Mouse (Mus musculus): ENCODE measurements around the gene Casp8. TPM values are rescaled to one million over a fixed set of nuclear protein-coding genes. Genes with fewer than 3 reads are reported as not detected.
"Not testable (repeated sequence)": the region's sequence is repeated elsewhere in the genome, so short reads cannot be mapped to it uniquely, and the experiment has no call there.

Casp8 gene
- 8.1 and 8.8 TPM in 2 replicates for polyA plus RNA-seq (2015; fragmentation: Nextera tagmentation; extraction: Ambion mirVana)

- under 1% methylated on average over 42 of the region's 42 CpGs for WGBS
- H3K4me3 ChIP-seq = peak within 1 kb of the TSS; percentile 46
- 0 out of 2 replicates have a peak, but pooled peaks have one; percentile 67 for ATAC-seq (ENCODE audit: low read depth)
- no peaks in the 10 kb centered on the region for H3K9me3 ChIP-seq
- peak within 1 kb of the TSS; percentile 66 for H3K9ac ChIP-seq
- H3K4me2 ChIP-seq = peak within 1 kb of the TSS; percentile 77
- H3K27me3 ChIP-seq = peaks cover 9% of the 10 kb centered on the region; the same call in 1 of the 2 replicates
- H3K27ac ChIP-seq (replicated peaks) = no peak within 1 kb of the TSS
- no peaks in the 10 kb centered on the region for H3K36me3 ChIP-seq
- H3K4me1 ChIP-seq (replicated peaks) = peaks cover 11% of the 10 kb centered on the region
Observed at GRCm38 (mm10) chr1:58795291-58796058, at the start of gene Casp8. Gene Casp8 (plus strand): TSS chr1:58795374.

GRCm38 (mm10) chr1:58746880-58747279, 48.3 kb upstream of the Casp8 start:
- Histone ChIP-seq H3K9ac (no peak overlapping the region), H3K4me1 (replicated peaks) (no peaks in the 10 kb centered on the region), H3K4me3 (no peak overlapping the region), H3K36me3 (peaks cover 41% of the 10 kb centered on the region), H3K9me3 (no peaks in the 10 kb centered on the region), H3K27ac (replicated peaks) (no peak overlapping the region), H3K4me2 (no peak overlapping the region), H3K27me3 (no peaks in the 10 kb centered on the region)
- no peak; the same call in 1 of the 2 replicates for ATAC-seq (ENCODE audit: low read depth)
- 75% methylated on average over 9 of the region's 9 CpGs for WGBS

DNA sequence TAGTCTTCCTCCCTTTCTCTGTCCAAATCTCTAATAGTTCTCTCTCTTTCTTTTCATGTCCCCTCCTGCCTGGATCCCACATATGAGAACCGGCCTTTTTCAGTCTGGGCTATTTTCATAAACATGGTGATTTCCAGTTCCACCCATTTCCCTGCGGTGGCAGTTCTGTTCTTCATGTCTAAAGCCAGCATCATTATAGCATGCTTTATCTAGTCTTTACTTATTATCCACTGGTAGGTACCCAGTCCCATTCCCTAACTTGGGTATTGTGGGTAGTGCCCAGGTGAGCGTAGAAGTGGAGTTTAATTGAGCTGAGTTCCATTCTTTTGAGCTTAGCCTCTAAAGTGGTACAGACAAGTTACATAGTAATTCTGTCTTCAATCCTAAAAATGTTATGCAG, 35.7 kb upstream of the Casp8 start:
- H3K4me2 ChIP-seq = no peak overlapping the region
- WGBS = 96% methylated on average over 3 of the region's 3 CpGs
- H3K27me3 ChIP-seq = no peaks in the 10 kb centered on the region
- ATAC-seq (ENCODE audit: low read depth) = no peak
- H3K27ac ChIP-seq (replicated peaks) = no peak overlapping the region
- H3K4me3 ChIP-seq = no peak overlapping the region
- no peaks in the 10 kb centered on the region for H3K4me1 ChIP-seq (replicated peaks)
- no peak overlapping the region for H3K9ac ChIP-seq
- no peaks in the 10 kb centered on the region for H3K9me3 ChIP-seq
- H3K36me3 ChIP-seq = 0 out of 2 replicates have a peak, but pooled peaks cover 9% of the 10 kb centered on the region

DNA sequence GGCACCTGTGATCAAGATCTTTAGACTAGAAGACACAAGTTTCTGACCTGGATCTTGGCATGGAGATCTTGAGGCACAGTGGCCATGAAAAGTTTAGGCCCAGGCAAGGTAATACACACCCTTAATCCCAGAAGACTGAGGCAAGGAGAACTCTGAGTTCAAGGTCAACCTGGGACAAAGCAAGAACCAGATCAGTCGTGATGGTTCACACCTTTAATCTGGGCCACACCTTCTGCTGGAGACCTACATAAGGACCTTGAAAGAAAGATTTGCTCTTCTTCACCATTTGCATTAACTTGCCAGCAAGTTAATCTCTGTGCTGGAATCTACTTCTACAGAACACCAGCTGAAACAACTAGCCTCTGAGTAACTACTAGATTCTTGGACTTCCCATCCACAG, 34.6 kb upstream of the Casp8 start:
- H3K4me3 ChIP-seq = no peak overlapping the region
- 0 out of 2 replicates have a peak, but pooled peaks cover 7% of the 10 kb centered on the region for H3K36me3 ChIP-seq
- H3K9ac ChIP-seq = no peak overlapping the region
- H3K27ac ChIP-seq (replicated peaks) = no peak overlapping the region
- no peaks in the 10 kb centered on the region for H3K4me1 ChIP-seq (replicated peaks)
- no peaks in the 10 kb centered on the region for H3K9me3 ChIP-seq
- no peak for ATAC-seq (ENCODE audit: low read depth)
- WGBS = 92% methylated on average over 1 of the region's 1 CpGs
- no peaks in the 10 kb centered on the region for H3K27me3 ChIP-seq
- H3K4me2 ChIP-seq = no peak overlapping the region

DNA sequence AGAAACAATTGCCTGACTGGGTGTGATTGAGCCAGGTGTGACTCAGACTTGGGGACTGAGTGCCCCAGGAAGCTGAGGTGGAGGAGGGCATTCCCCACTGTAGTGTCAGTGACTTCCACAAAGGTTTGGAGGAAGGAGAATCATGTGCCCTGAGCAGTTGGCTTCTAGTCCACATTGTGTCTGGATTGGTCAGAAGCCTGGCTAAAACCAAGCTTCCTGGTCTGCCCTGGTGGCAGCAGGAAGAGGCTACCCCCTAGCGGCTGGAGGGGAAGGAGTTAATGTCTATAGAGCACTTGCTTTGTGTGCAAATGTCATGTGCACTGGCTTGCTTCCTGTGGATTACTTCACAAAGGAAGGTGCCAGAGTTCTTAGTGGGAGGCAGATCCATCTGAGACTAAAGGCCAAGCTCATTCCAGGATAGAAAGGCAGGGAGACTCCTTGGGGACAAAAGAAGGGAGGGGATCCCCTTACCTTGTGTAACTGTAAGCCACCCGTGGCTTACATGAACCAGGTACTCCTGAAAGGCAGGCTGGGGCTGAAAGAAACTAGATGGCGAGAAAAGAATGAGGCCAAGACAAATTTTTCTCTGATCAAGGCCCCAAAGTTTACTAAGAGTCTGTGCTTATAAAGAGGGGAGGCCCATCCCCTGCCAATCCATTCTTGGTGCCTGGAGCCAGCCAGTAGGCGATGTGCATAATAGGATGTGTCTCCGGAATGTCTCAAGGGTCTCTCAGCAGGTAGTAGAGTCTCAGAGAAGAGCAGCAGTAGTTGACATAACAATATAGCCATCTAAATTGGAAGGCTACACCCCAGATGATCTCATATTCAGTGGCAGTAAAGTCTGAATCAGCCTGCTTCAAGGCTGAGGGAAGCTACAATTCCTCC, 33.5 kb upstream of the Casp8 start:
- H3K4me3 ChIP-seq; H3K27ac ChIP-seq (replicated peaks); H3K27me3 ChIP-seq; H3K4me2 ChIP-seq; H3K9ac ChIP-seq; H3K4me1 ChIP-seq (replicated peaks); ATAC-seq (ENCODE audit: low read depth); H3K36me3 ChIP-seq; H3K9me3 ChIP-seq: not testable (repeated sequence)
- 83% methylated on average over 5 of the region's 5 CpGs for WGBS

DNA sequence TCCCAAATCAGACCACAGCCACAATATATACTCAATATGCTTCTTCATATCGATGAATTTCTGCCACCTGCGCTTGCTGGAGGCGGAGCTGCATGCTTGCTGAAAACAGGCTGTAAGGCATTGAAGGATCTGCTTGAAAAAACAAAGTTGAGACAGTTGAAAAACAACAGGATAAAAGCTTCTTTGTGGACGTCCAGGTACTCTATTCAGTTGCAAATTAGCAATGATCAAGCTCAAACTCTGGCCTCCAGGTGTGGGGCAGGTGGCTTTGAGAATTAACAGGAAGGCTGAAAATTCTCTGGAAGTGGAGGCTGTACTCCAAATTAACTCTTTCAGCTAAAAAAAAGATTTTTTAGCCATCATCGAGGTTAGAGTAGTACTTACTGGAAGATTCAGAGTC, 32.6 kb upstream of the Casp8 start:
- Histone ChIP-seq H3K4me1 (replicated peaks) (no peaks in the 10 kb centered on the region), H3K36me3 (0 out of 2 replicates have a peak, but pooled peaks cover 7% of the 10 kb centered on the region)
- WGBS = 84% methylated on average over 5 of the region's 5 CpGs

DNA sequence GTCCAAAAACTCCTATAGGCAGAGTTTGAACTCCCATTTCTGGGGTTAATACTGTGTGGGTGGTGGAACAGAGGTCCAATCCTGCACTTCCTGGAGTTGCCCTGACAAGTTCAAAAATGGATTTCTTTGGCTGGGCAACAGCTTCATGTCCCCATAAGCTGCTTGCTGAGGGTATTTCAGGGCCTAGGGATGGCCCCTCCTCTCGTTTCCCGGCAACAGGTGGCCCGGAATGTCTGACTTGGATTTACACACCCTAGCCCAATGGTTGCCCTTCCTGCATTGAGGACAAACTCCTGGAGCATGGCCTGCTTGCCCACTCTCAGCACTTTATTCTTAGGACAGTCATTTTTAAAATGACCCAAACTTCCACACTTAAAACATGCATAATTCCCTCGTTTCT, 28.7 kb upstream of the Casp8 start:
- not testable (repeated sequence) for H3K36me3 ChIP-seq; ATAC-seq (ENCODE audit: low read depth)

More for the DNA sequence above, 32.6 kb upstream of the Casp8 start:
- Histone ChIP-seq H3K9me3 (no peaks in the 10 kb centered on the region), H3K9ac (no peak overlapping the region), H3K4me2 (no peak overlapping the region), H3K4me3 (no peak overlapping the region), H3K27me3 (no peaks in the 10 kb centered on the region), H3K27ac (replicated peaks) (no peak overlapping the region)
- ATAC-seq (ENCODE audit: low read depth) = no peak

GRCm38 (mm10) chr1:58769136-58769535, 26.0 kb upstream of the Casp8 start:
- Histone ChIP-seq H3K4me1 (replicated peaks) (no peaks in the 10 kb centered on the region), H3K36me3 (no peaks in the 10 kb centered on the region), H3K9me3 (no peaks in the 10 kb centered on the region), H3K27me3 (no peaks in the 10 kb centered on the region), H3K4me3 (no peak overlapping the region), H3K27ac (replicated peaks) (no peak overlapping the region), H3K4me2 (no peak overlapping the region), H3K9ac (no peak overlapping the region)
- ATAC-seq (ENCODE audit: low read depth) = no peak

More for the DNA sequence above, 28.7 kb upstream of the Casp8 start:
- H3K27me3 ChIP-seq; H3K4me3 ChIP-seq; H3K9ac ChIP-seq; H3K4me1 ChIP-seq (replicated peaks); H3K27ac ChIP-seq (replicated peaks); H3K9me3 ChIP-seq; H3K4me2 ChIP-seq: not testable (repeated sequence)
- 88% methylated on average over 4 of the region's 4 CpGs for WGBS

DNA sequence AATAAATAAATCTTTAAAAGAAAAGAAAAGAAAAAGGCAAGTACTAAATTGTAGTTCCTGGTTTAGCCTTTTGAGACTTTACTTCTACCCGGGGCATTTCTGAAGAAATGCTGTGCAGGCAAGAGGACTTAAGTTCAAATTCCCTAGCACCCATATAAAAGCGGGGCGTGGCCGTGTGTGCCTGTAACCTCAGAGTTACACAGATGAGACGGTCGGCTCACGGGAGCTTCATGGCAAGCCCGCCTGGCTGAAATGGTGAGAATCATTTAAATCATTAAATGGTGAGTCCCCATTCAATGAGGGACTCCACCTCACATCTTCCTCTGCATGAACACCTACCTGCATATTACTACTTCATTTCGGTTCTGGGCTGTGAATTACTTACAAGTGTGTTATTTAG, 25.5 kb upstream of the Casp8 start:
- H3K4me1 ChIP-seq (replicated peaks) = no peaks in the 10 kb centered on the region
- no peak overlapping the region for H3K4me3 ChIP-seq
- no peaks in the 10 kb centered on the region for H3K27me3 ChIP-seq
- H3K27ac ChIP-seq (replicated peaks) = no peak overlapping the region
- H3K9me3 ChIP-seq = no peaks in the 10 kb centered on the region
- no peak overlapping the region for H3K4me2 ChIP-seq
- WGBS = 51% methylated on average over 9 of the region's 9 CpGs
- no peak overlapping the region for H3K9ac ChIP-seq
- H3K36me3 ChIP-seq = no peaks in the 10 kb centered on the region
- no peak for ATAC-seq (ENCODE audit: low read depth)

GRCm38 (mm10) chr1:58770111-58770720, 25.0 kb upstream of the Casp8 start:
- no peaks in the 10 kb centered on the region for H3K27me3 ChIP-seq
- H3K4me2 ChIP-seq = no peak overlapping the region
- H3K4me3 ChIP-seq = no peak overlapping the region
- 27% methylated on average over 7 of the region's 7 CpGs for WGBS
- no peak overlapping the region for H3K9ac ChIP-seq
- no peaks in the 10 kb centered on the region for H3K36me3 ChIP-seq
- no peak overlapping the region for H3K27ac ChIP-seq (replicated peaks)
- H3K9me3 ChIP-seq = no peaks in the 10 kb centered on the region
- ATAC-seq (ENCODE audit: low read depth) = no peak
- no peaks in the 10 kb centered on the region for H3K4me1 ChIP-seq (replicated peaks)

DNA sequence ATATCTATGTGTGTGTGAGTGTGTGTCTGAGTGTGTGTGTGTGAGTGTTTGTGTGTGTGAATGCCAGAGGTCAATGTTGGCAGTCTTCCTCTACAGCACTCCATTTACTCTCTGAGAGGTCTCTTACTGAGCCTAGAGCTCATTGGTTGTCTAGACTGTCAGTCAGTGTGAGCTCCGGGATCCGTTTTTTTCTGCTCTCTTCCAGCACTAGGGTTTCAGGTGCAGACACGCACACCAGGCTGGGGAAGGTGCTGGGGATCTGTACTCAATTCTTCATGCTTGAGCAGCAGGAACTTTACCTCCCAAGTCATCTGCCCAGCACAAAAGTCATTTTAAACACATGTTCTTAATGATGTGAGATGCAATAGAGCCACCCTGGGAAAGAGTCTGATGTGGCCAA, 23.1 kb upstream of the Casp8 start:
- Histone ChIP-seq H3K27me3 (no peaks in the 10 kb centered on the region), H3K4me2 (no peak overlapping the region), H3K4me3 (no peak overlapping the region), H3K27ac (replicated peaks) (no peak overlapping the region), H3K9ac (no peak overlapping the region), H3K9me3 (no peaks in the 10 kb centered on the region), H3K36me3 (no peaks in the 10 kb centered on the region), H3K4me1 (replicated peaks) (no peaks in the 10 kb centered on the region)
- ATAC-seq (ENCODE audit: low read depth) = no peak
- WGBS = 71% methylated on average over 3 of the region's 3 CpGs

DNA sequence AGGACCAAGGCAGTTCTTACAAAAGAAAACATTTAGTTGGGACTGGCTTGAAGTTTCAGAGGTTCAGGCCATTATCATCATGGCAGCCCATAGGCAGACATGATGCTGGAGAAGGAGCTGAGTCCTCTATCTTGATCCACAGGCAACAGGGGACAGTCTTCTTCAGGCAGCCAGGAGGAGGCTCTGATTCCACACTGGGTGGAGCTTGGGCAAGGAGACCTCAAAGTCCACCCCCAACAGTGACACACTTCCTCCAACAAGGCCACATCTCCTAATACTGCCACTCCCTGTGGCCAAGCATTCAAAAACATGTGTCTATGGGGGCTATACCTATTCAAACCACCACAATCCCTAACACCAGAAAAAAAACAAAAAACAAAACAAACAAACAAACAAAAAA, 21.9 kb upstream of the Casp8 start:
- H3K36me3 ChIP-seq = no peaks in the 10 kb centered on the region
- H3K9ac ChIP-seq = no peak overlapping the region
- no peak overlapping the region for H3K4me2 ChIP-seq
- no peaks in the 10 kb centered on the region for H3K4me1 ChIP-seq (replicated peaks)
- H3K27me3 ChIP-seq = no peaks in the 10 kb centered on the region
- no peak overlapping the region for H3K4me3 ChIP-seq
- ATAC-seq (ENCODE audit: low read depth) = no peak
- H3K9me3 ChIP-seq = no peaks in the 10 kb centered on the region
- H3K27ac ChIP-seq (replicated peaks) = no peak overlapping the region
